Mouse (Mus musculus) thymus, adult 2 months (tissue): ENCODE data around the gene Rbx1.

Experiments
- CTCF ChIP-seq: fragments of 200-500 bp; IDR thresholded peaks from 2 replicates; pipeline ENCODE4 v1.5.1; 2012; ENCODE audit warnings: mild to moderate bottlenecking, control low read depth, low read length, moderate library complexity, borderline replicate concordance; ENCODE audit not compliant: control insufficient read depth, poor library complexity, insufficient read depth; ENCODE audit errors: extremely low read depth
- POLR2A ChIP-seq: fragments of 200-500 bp; IDR thresholded peaks from 2 replicates; pipeline ENCODE4 v1.6.1; 2012; ENCODE audit warnings: mild to moderate bottlenecking, low read length, control low read depth, moderate library complexity; ENCODE audit not compliant: control insufficient read depth, poor library complexity, insufficient read depth; ENCODE audit errors: extremely low read depth

DNA sequence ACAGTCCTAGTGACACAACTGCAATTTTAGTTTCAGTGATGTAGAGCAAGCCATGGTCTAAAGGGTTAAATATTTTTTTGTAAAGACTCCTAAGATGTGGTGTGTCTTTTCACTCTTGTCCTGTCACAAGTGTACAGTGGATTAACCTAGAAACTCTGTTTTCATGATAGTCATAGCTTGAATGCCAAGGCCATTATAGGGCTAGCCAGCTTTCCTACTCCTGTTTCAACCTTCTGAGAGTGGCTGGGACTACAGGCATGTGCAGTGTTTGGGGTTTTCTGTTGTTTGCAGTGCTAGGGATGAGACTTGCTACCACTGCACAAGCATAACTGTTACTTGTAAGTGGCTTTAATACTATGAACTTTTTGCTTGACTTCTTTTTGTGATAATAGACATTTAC is 26.9 kb upstream of the Rbx1 start:
- no peak for TF ChIP-seq POLR2A
- TF ChIP-seq CTCF: no peak
